Comparison of ENCODE assay signal across 1 mouse cellular context in the genomic region with DNA sequence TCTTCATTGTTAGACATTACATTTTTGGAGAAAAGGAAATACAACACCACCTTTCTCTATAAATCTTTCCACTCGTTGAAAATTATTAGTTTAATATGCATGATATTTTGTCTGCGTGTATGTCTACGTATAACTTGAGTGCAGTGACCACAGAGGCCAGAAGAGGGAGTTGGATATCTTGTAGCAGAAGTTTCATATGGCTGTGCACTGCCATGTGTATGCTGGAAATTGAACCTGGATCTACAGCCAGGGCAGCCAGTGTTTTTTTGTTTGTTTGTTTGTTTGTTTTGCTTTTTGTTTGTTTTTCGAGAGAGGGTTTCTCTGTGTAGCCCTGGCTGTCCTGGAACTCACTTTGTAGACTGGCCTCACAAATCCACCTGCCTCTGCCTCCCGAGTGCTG.
TF ChIP-seq lines count a peak whose summit lies in the region.

No protein-coding gene starts in this region.

TF ChIP-seq in CH12.LX, 34 proteins besides CTCF, POLR2A, EP300 and RAD21:
- no peak for TF ChIP-seq MXI1 (IDR thresholded peaks at IDR 0.05; ENCODE audit: low read depth, low read length)
- TF ChIP-seq CHD2 (IDR thresholded peaks at IDR 0.05; ENCODE audit: low read length), result no peak
- TF ChIP-seq MAZ (IDR thresholded peaks at IDR 0.05; ENCODE audit: low read depth, low read length), result no peak
- peak; percentile 25 for TF ChIP-seq SMC3 (IDR thresholded peaks at IDR 0.05; ENCODE audit: low read depth, low read length)
- TF ChIP-seq SIN3A (IDR thresholded peaks at IDR 0.05; ENCODE audit: low read length), result no peak
- no peak for TF ChIP-seq JUND (conservative IDR thresholded peaks at IDR 0.05; ENCODE audit: low read depth, low read length)
- no peak for TF ChIP-seq NRF1 (IDR thresholded peaks at IDR 0.05; ENCODE audit: low read depth, low read length)
- TF ChIP-seq KAT2A (IDR thresholded peaks at IDR 0.05; ENCODE audit: insufficient replicate concordance, low read length), result no peak
